Mouse (Mus musculus) ES-E14 (cell line): ENCODE measurements around the gene Dyrk4.

Experiments used
- HCFC1 ChIP-seq: IDR thresholded peaks from 2 replicates; pipeline ENCODE4 v1.6.1; 2012; ENCODE audit warnings: low read length, inconsistent platforms, borderline replicate concordance; ENCODE audit not compliant: insufficient read depth
- MAFK ChIP-seq: IDR thresholded peaks from 2 replicates; pipeline ENCODE4 v1.6.1; 2014; ENCODE audit warnings: mild to moderate bottlenecking, low read depth, low read length, inconsistent platforms; ENCODE audit not compliant: insufficient read depth
- ZC3H11A ChIP-seq: IDR thresholded peaks from 2 replicates; pipeline ENCODE4 v1.6.1; 2012; ENCODE audit warnings: low read depth, mild to moderate bottlenecking, inconsistent platforms, low read length, borderline replicate concordance

DNA sequence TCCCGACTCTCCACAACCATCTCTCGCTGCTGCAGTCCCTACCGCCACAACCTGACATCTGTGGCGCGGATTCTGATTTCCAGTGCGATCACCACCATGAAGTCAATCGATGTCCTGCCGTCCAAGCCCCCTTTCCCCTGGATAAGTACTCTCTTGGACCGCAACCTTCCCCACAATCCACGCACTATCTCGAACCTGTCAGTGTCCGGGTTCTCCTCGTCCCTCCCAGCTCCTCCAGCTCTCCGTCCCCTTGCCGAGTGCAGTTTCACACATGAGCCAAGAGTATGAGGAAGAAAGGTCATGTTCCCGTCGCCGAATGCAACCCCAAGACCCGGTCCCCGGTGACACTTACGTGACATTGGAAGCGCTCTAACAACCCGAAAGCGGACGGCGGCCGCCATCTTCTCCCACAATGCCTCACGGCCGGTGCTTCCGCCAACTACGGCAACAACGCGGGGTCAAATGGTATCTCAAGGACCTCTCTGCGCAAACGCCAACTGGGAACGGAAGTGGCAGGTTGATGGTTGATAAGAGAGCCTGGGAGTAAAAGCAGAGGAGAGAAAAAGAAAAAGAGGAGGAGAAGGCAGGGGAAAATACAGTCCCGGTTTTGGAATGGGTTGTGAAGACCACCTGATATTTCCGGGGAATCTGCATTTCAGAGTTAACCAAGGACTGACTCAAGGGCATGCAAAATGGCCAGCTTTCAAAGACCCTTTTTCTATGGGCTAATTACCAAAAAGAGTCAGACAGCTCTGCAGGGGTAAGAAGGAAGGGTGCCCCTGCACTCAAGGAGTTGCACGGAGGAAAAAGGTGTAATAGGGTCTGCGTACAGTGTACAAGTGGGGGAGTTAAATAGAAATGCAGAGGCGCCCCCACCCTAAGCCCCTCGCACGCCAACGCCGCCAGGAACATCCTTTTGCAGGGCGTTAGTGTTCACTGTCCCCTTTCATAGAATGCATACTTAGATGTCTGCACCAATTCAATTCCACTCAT, 72.6 kb downstream of the Dyrk4 start, which contains the start of gene Ndufa9:
- TF ChIP-seq ZC3H11A (no peak), MAFK (no peak), HCFC1 (peak; percentile 78)
